Mouse (Mus musculus): ENCODE measurements around the gene Rnf41.

Gene Rnf41

DNA sequence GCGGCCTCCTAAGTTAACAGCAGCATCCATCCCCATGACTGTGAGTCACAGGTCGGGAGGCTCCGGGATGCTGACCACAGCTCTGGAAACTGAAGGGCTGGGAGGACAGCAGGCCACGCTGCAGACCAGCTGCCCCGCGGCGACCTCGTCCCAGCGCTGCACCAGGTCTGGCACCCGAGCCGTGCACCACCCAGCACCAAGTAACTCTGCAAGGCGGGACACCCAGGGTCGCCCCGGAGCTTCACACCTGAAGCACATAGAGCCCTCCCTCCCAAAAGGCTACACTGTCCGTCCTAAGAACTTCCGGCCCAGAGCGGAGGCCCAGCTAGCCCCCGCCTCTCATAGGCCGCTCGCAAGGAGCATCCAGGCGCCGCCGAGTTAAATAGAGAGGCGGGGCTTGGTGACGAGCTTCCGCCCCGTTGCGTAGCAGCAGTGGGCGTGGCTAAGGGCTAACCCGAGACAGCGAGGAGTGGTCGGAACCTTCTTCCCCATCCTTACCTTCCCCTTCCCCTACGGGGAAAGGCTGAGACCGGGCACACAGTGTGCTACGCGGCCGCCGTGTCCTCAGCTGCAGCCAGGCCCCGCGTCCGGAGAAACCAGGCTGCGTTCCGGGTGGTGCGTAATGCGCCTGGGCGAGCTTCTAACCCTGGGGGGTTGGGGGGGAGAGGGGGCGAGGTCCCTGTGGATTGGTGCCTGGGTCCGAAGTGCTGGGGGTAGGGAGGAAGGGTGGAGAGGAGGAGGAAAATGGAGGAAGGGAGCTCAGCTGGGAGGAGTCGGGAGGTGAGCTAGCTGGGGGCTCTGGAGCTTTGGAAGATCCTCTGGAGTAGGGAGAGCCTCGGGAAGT lies at the start of gene Rnf41, which contains the start of gene Nabp2:
Gene Rnf41, plus strand, starts transcription at position 447 of the 844 bp plus-strand sequence.
Gene Nabp2, minus strand, starts transcription at position 282 of the 844 bp plus-strand sequence.
- in situ Hi-C loops (cut with MboI; ENCODE audit: low pct_unique_long_range_greater_than_20kb in 1 of 2, low sequenced_read_pairs in 2 of 2, unreplicated experiment in 1 of 2): no loop called here

GRCm38 (mm10) chr10:128361836-128362235 lies 49.6 kb upstream of the Rnf41 start:
- in situ Hi-C loops (cut with MboI; ENCODE audit: low pct_unique_long_range_greater_than_20kb in 1 of 2, low sequenced_read_pairs in 2 of 2, unreplicated experiment in 1 of 2): no loop called here

DNA sequence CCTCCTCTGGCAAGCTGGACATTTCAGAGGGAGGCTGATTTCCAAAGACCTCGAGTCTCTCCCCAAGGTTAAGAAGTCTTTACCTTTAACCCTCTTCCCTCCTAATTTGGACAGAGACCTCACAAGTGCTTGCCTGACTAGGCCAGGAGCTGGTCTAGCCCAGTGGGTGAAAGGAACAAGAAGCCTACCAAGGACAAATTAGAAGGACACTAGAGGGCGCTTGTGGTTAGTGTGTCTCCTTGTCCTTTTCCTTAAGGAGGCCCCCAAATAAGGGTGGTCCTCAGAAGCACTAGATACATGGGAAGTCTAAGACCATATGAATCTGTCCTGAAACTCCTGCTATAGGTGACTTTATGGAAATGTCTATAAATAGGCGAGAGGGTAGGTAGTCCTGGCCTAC lies 48.9 kb upstream of the Rnf41 start:
- in situ Hi-C loops (cut with MboI; ENCODE audit: low pct_unique_long_range_greater_than_20kb in 1 of 2, low sequenced_read_pairs in 2 of 2, unreplicated experiment in 1 of 2): no loop called here

DNA sequence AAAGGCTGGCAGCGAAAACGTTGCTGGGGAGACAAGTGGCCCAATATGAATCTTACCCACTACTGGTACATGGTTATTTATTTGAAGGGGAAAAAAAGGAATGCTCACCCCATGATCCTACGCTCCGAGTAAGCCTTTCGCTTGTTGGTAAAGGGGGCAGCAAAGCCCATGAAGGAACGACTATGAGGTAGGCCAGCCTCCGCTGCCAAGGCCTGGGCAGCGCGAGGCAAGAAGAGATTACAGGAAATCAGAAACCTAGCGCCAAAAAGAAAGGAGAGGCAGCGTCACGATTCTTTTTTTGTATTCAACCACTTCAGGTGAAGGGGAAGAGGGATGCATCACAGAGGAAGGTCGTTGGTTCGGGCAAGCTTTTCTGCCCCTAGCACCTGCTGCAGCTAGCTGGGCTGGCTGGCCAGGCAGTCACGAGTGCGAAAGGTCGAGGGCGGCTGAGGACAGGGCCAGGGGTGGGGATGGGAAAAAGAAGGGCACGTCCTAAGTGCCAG lies 43.5 kb upstream of the Rnf41 start:
- in situ Hi-C loops (cut with MboI; ENCODE audit: low pct_unique_long_range_greater_than_20kb in 1 of 2, low sequenced_read_pairs in 2 of 2, unreplicated experiment in 1 of 2): no loop called here

DNA sequence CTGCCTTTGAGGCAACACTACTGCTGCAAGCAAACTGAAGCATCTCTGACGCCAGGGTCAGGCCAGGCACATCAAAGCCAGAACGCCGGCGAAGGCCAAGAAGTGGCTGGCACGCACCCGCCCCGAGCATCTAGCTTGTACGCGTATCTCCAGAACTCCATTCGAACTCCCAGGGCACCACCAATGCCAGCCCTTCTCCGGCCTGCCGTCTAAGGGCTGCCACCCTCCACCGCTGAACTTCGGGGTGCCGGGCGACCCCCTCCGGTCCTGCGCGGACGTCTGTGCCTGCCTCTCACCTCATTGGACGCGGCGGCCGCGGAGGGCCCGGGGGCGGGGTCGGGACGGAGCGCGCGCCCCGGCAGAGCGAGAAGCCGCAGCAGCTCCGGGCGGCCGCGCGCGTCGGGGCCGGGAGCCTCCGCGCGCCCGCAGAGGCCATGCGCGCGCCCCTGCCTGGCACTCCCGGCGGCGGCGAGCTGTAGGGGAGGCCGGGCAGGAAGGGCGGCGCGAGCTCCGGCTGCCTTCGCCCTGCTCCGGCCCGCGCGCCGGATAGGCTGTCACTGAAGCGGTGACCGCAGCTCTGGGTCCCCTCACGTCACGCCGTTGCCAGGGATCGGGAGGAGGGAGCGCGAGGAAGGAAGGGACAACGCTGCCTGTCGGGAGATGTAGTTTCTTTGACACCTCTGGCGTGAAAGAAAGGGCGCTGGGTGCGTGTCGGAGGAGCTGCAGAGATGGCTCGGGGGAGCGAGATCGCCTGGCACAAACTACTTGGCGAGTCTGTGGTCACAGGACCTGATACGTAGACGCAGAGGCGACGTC lies 42.8 kb upstream of the Rnf41 start, which contains the start of gene Coq10a:
Gene Coq10a, minus strand, starts transcription at position 596 of the 816 bp plus-strand sequence.
- in situ Hi-C loops (cut with MboI; ENCODE audit: low pct_unique_long_range_greater_than_20kb in 1 of 2, low sequenced_read_pairs in 2 of 2, unreplicated experiment in 1 of 2): no loop called here

GRCm38 (mm10) chr10:128369218-128369543 lies 42.3 kb upstream of the Rnf41 start:
- in situ Hi-C loops (cut with MboI; ENCODE audit: low pct_unique_long_range_greater_than_20kb in 1 of 2, low sequenced_read_pairs in 2 of 2, unreplicated experiment in 1 of 2): no loop called here

DNA sequence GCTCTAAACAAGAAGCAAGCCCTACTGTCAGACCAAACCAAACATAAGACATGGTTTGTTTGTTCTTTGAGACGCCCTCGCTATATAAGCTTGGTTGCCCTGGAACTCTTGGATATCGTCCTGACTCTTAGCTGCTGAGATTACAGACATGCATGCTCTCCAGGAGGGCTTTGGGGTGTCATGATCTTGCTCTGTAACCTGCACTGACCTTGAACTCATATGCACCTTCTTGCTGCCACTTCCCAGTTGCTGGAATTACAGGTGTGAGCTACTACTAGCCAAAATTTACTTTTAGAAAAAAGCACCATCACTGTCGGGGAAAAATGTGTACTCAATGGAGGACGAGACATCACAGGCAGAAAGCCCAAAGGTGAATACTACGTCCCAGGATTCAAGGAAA lies 41.9 kb upstream of the Rnf41 start:
- in situ Hi-C loops (cut with MboI; ENCODE audit: low pct_unique_long_range_greater_than_20kb in 1 of 2, low sequenced_read_pairs in 2 of 2, unreplicated experiment in 1 of 2): no loop called here

- in situ Hi-C loops (cut with MboI; ENCODE audit: low pct_unique_long_range_greater_than_20kb in 1 of 2, low sequenced_read_pairs in 2 of 2, unreplicated experiment in 1 of 2): no loop called here
Measured at GRCm38 (mm10) chr10:128370021-128370420, 41.4 kb upstream of the Rnf41 start.

DNA sequence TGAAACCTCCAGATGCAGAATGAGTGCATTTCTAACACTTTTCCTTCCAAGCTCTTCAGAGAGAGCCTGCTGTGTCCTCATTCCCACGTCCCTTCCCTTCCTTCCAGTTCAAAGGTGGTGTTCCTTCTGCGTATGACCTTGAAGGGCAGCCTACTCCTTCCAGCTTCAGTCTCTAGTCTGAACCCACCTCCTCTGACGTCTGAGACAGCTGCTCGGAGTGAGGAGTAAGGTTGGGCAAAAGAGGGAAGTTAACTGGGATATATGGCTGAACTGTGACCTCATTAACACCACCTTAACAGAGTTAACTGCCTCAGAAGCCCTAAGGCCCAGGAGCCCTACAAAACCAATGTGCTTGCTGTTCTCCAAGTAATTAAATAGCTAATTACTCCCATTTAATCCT lies 40.9 kb upstream of the Rnf41 start:
- in situ Hi-C loops (cut with MboI; ENCODE audit: low pct_unique_long_range_greater_than_20kb in 1 of 2, low sequenced_read_pairs in 2 of 2, unreplicated experiment in 1 of 2): no loop called here

DNA sequence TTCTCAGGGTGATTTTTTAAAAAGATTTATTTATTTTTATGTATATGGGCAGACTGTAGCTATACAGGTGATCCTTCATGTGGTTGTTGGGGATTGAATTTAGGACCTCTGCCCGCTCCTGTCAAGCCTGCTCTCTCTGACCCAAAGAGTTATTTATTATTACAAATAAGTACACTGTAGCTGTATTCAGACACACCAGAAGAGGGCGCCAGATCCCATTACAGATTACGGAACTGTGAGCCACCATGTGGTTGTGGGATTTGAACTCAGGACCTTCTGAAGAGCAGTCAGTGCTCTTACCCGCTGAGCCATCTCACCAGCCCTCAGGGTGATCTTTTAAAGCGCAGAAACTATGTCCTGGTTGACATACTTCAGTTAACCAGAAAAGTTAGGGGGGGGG lies 39.3 kb upstream of the Rnf41 start:
- in situ Hi-C loops (cut with MboI; ENCODE audit: low pct_unique_long_range_greater_than_20kb in 1 of 2, low sequenced_read_pairs in 2 of 2, unreplicated experiment in 1 of 2): no loop called here

- in situ Hi-C loops (cut with MboI; ENCODE audit: low pct_unique_long_range_greater_than_20kb in 1 of 2, low sequenced_read_pairs in 2 of 2, unreplicated experiment in 1 of 2): no loop called here
Measured at GRCm38 (mm10) chr10:128372989-128373748, 38.3 kb upstream of the Rnf41 start.

- in situ Hi-C loops (cut with MboI; ENCODE audit: low pct_unique_long_range_greater_than_20kb in 1 of 2, low sequenced_read_pairs in 2 of 2, unreplicated experiment in 1 of 2): no loop called here
Measured at GRCm38 (mm10) chr10:128374393-128374792, 37.1 kb upstream of the Rnf41 start.

- in situ Hi-C loops (cut with MboI; ENCODE audit: low pct_unique_long_range_greater_than_20kb in 1 of 2, low sequenced_read_pairs in 2 of 2, unreplicated experiment in 1 of 2): no loop called here
Measured at GRCm38 (mm10) chr10:128376099-128376454, 35.4 kb upstream of the Rnf41 start.

- in situ Hi-C loops (cut with MboI; ENCODE audit: low pct_unique_long_range_greater_than_20kb in 1 of 2, low sequenced_read_pairs in 2 of 2, unreplicated experiment in 1 of 2): no loop called here
Measured at GRCm38 (mm10) chr10:128376455-128377211, 34.8 kb upstream of the Rnf41 start, which contains the start of gene Ankrd52. Gene Ankrd52, plus strand, starts transcription at chr10:128377115.

DNA sequence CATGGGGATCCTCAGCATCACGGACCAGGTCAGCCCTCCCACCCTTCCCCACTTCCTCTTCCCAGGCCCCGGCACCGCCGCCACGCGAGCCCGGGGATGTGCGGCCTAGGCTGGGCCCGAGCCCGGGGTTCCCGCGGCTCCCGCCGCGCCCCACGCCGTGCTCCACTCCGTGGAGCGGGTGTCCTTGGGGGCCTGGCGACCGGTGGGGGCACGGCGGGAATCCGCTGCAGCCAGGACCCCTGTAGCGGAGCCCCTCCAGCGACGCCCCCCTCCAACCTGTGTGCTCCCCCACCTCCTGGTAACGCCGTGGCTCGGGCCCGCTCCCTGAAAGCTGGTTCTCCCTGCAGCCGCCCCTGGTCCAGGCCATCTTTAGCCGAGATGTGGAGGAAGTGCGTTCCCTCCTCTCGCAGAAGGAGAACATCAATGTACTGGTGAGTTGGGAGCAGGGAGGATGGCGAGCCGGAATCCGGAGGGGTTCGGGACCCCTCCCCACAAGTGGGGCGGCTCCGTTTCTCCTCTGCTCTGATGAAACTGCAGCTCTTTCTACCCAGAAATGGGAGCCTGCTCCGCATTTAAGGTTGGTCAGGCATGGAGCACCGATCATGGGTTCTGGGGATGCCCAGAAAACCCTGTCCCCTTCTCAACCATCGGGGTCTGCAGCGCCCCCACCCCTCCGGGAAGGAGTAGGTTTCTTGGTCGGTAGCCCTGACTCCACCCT lies 34.1 kb upstream of the Rnf41 start:
- in situ Hi-C loops (cut with MboI; ENCODE audit: low pct_unique_long_range_greater_than_20kb in 1 of 2, low sequenced_read_pairs in 2 of 2, unreplicated experiment in 1 of 2): no loop called here

DNA sequence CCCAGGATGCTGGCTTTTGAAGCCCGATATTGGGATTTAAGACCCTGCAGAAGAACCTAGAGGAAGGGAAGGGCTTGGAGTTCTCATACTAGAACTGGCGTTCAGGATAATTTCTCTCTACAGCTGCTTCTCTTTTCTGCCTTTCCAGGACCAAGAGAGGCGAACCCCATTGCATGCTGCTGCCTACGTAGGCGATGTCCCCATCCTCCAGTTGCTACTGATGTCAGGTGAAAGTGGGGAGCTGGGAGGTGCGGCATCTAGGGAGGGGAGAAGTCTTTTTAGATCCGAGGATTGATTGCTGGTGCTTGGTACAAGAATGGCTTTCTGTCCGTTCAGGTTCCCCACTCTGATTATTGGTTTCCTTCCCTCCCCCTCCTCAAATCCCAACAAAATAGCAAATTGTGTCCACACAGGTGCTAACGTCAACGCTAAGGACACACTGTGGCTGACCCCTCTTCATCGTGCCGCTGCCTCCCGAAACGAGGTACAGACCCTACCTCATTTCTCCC lies 33.5 kb upstream of the Rnf41 start:
- in situ Hi-C loops (cut with MboI; ENCODE audit: low pct_unique_long_range_greater_than_20kb in 1 of 2, low sequenced_read_pairs in 2 of 2, unreplicated experiment in 1 of 2): no loop called here

DNA sequence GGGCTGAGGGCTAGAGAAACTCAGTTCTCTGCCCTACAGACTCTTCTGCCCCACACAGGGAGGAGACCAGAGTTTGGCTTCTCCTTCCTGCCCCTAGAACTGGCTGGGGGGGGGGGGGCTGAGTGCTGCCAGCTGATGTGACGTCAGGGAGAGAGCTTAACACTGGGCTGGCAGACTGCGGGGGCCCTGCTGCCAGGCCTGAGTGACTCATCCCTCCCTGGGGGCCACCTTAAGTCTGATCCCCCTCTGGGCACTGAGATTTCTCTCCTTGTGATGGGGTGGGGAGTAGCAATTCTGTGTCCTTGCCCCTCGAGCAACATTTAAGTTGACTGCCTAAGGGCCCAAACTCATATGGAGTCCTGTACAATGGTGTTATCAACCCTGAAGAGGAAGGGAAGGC lies 33.0 kb upstream of the Rnf41 start:
- in situ Hi-C loops (cut with MboI; ENCODE audit: low pct_unique_long_range_greater_than_20kb in 1 of 2, low sequenced_read_pairs in 2 of 2, unreplicated experiment in 1 of 2): no loop called here

Data from mouse embryonic stem cell (cell line).